Mouse (Mus musculus) intestine, postnatal 0 days (tissue): ENCODE data around the gene Qtrt1. TPM values are rescaled to one million over a fixed set of nuclear protein-coding genes. Genes with fewer than 3 reads are reported as not detected.

ENCODE experiments used
- ATAC-seq: fragments of 200-750 bp; cut with Nextera tagmentation; 2 replicates; pipeline ENCODE4 v1.8.0; 2017; ENCODE audit warnings: mild to moderate bottlenecking, moderate TSS enrichment, moderate library complexity
- H3K27ac ChIP-seq: fragments of 300-500 bp; sonication (generic); 2 replicates; pipeline ENCODE4 v1.5.1; 2014; ENCODE audit warnings: mild to moderate bottlenecking, low read depth, low read length, moderate library complexity
- H3K27me3 ChIP-seq: fragments of 300-500 bp; sonication (generic); replicated peaks from 2 replicates; pipeline ENCODE4 v1.6.1; 2014; ENCODE audit warnings: low read length, mixed read lengths; ENCODE audit not compliant: control insufficient read depth, insufficient read depth
- H3K36me3 ChIP-seq: fragments of 300-500 bp; sonication (generic); 2 replicates; pipeline ENCODE4 v1.6.1; 2014; ENCODE audit warnings: mild to moderate bottlenecking, moderate library complexity; ENCODE audit not compliant: control insufficient read depth, insufficient read depth
- H3K4me1 ChIP-seq: fragments of 300-500 bp; sonication (generic); replicated peaks from 2 replicates; pipeline ENCODE4 v1.6.1; 2014; ENCODE audit warnings: antibody characterized with exemption, low read length, mixed read lengths; ENCODE audit not compliant: control insufficient read depth, insufficient read depth
- H3K4me2 ChIP-seq: fragments of 300-500 bp; sonication (generic); replicated peaks from 2 replicates; pipeline ENCODE4 v1.6.1; 2014; ENCODE audit warnings: low read depth, mild to moderate bottlenecking, moderate library complexity
- H3K4me3 ChIP-seq: fragments of 300-500 bp; sonication (generic); 2 replicates; pipeline ENCODE4 v1.5.1; 2014; ENCODE audit warnings: low read depth, low read length
- H3K9ac ChIP-seq: fragments of 300-500 bp; sonication (generic); 2 replicates; pipeline ENCODE4 v1.6.1; 2014; ENCODE audit warnings: mild to moderate bottlenecking, low read depth, low read length
- H3K9me3 ChIP-seq: fragments of 300-500 bp; sonication (generic); 2 replicates; pipeline ENCODE4 v1.6.1; 2016; ENCODE audit warnings: mixed run types; ENCODE audit not compliant: control insufficient read depth
- CTCF ChIP-seq: sonication (generic); IDR thresholded peaks from 2 replicates; pipeline ENCODE4 v1.5.1; 2016; ENCODE audit warnings: low read depth, mild to moderate bottlenecking, control low read depth, antibody characterized with exemption, moderate library complexity
- WGBS: fragments of 180-500 bp; shearing (Covaris S2); extraction: QIAGEN DNeasy Blood & Tissue Kit; methylation state at CpG from one replicate; pipeline ENCODE4 v1.1.7; 2014; 5-methylcytosine and 5-hydroxymethylcytosine counted together
- polyA plus RNA-seq: library from polyadenylated mRNA; unstranded; fragments of >200 nt; fragmentation: Nextera tagmentation; extraction: Ambion mirVana; gene quantifications from 2 replicates; pipeline ENCODE4 v1.2.1, GENCODE M21; 2015

Gene Qtrt1
- polyA plus RNA-seq, 1 experiment from 2014 or later: 16.9 TPM

DNA sequence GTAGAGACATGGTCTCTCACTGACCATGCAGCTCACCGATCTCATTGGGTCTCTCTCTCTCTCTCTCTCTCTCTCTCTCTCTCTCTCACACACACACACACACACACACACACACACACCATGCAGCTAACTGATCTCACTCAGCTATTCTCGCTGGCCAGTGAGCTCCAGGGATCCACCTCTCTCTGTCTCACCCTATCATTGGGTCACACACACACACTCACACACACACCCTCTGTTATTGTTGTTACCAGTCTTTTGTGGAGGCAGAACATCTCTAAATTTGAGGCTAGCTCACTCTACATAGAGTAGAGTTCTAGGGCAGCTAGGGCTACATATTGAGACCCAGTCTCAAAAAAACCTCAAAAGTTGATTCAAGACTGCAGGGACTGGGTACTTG, 14.9 kb downstream of the Qtrt1 start:
- Histone ChIP-seq H3K9ac (no peak overlapping the region), H3K4me3 (peak overlapping the region; percentile 92), H3K4me2 (peak overlapping the region; percentile 75), H3K27me3 (no peaks in the 10 kb centered on the region), H3K9me3 (no peaks in the 10 kb centered on the region), H3K27ac (peak overlapping the region; percentile 15; the same call in 1 of the 2 replicates), H3K36me3 (no peaks in the 10 kb centered on the region), H3K4me1 (peaks cover 8% of the 10 kb centered on the region; the same call in 1 of the 2 replicates)
- ATAC-seq: no peak
- WGBS: 43% methylated on average over 2 of the region's 2 CpGs
- no peak for TF ChIP-seq CTCF

DNA sequence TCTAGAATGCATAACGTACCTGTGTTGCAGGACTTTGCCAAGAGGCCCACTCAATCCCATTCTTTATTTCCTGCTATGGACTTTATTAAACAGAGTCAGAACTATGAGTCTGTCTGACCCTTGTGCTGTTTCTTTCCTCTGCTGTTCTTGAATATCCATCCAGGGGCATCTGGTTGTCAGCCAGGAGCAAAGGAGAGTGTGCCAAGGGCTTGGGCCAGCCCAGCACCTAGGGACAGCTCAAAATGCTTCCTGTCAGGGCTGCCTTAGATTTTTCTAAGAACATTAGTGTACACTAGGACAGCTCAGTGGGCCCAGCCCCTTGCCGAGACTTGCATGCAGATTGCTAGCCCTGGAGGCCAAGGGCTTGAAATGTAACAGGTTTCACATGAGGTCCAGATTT, 16.1 kb downstream of the Qtrt1 start:
- Histone ChIP-seq H3K27me3 (no peaks in the 10 kb centered on the region), H3K4me3 (no peak overlapping the region), H3K4me1 (peaks cover 8% of the 10 kb centered on the region; the same call in 1 of the 2 replicates), H3K9ac (no peak overlapping the region), H3K9me3 (no peaks in the 10 kb centered on the region), H3K4me2 (no peak overlapping the region), H3K27ac (peak overlapping the region; percentile 57), H3K36me3 (peaks cover 4% of the 10 kb centered on the region; the same call in 1 of the 2 replicates)
- ATAC-seq: no peak
- 58% methylated on average over 2 of the region's 2 CpGs for WGBS
- no peak for TF ChIP-seq CTCF

GRCm38 (mm10) chr9:21428178-21428577, 16.5 kb downstream of the Qtrt1 start:
- no peak overlapping the region for H3K4me2 ChIP-seq
- H3K36me3 ChIP-seq: peaks cover 4% of the 10 kb centered on the region; the same call in 1 of the 2 replicates
- ATAC-seq: no peak
- H3K4me1 ChIP-seq: peaks cover 8% of the 10 kb centered on the region; the same call in 1 of the 2 replicates
- 72% methylated on average over 6 of the region's 6 CpGs for WGBS
- H3K27ac ChIP-seq: peak overlapping the region; percentile 57
- no peak for TF ChIP-seq CTCF
- H3K9ac ChIP-seq: no peak overlapping the region
- no peaks in the 10 kb centered on the region for H3K9me3 ChIP-seq
- no peak overlapping the region for H3K4me3 ChIP-seq
- no peaks in the 10 kb centered on the region for H3K27me3 ChIP-seq

- H3K4me3 ChIP-seq: no peak overlapping the region
- H3K9me3 ChIP-seq: no peaks in the 10 kb centered on the region
- H3K27ac ChIP-seq: no peak overlapping the region
- no peaks in the 10 kb centered on the region for H3K27me3 ChIP-seq
- no peak for TF ChIP-seq CTCF
- H3K9ac ChIP-seq: no peak overlapping the region
- H3K36me3 ChIP-seq: peaks cover 4% of the 10 kb centered on the region; the same call in 1 of the 2 replicates
- 82% methylated on average over 7 of the region's 7 CpGs for WGBS
- peaks cover 8% of the 10 kb centered on the region; the same call in 1 of the 2 replicates for H3K4me1 ChIP-seq
- no peak overlapping the region for H3K4me2 ChIP-seq
- no peak for ATAC-seq
Measured at GRCm38 (mm10) chr9:21430724-21431123, 19.1 kb downstream of the Qtrt1 start.

DNA sequence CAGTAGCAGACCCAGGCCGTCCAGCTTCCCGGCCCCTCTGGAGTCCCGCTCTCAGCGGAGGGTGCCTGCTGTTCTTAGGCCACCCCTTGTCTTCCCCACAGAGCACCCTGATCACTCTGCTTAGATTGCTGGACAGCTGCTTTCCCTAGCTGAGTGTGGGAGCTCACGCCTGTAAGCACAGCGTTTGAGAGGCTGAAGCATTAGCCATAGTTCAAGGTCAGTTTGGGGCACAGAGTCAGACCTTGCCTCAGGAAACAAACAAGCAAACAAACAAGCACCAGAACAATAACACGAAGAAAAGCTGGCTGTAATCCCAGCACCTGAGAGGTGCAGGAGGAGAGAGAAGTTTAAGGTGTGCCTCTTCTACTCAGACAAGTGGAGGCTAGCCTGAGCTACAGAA, 20.4 kb downstream of the Qtrt1 start:
- no peak for TF ChIP-seq CTCF
- Histone ChIP-seq H3K4me3 (no peak overlapping the region), H3K9me3 (no peaks in the 10 kb centered on the region), H3K36me3 (peaks cover 4% of the 10 kb centered on the region; the same call in 1 of the 2 replicates), H3K27me3 (no peaks in the 10 kb centered on the region), H3K27ac (no peak overlapping the region), H3K4me1 (no peaks in the 10 kb centered on the region), H3K4me2 (no peak overlapping the region), H3K9ac (no peak overlapping the region)
- ATAC-seq: no peak
- 78% methylated on average over 7 of the region's 7 CpGs for WGBS

DNA sequence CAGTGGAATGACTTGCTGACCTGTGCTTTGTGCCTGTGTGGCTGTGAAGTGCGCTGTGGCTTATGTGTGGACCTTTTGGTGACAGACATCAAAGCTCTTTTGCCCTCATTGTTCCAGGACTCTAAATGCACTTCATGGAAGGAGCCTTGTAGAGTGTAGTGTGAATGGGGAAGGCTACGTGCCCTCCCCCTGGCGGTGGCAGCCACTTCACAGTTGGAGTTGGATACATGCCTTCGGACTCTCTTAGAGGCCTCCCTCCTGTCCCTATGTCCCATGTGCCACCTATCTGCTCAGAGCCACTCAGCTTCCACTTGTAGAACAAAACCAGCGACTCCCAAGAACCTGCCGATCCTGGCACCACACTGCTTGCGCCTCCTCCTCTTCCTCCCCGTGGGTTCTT, 22.1 kb downstream of the Qtrt1 start:
- 92% methylated on average over 8 of the region's 8 CpGs for WGBS
- no peak overlapping the region for H3K9ac ChIP-seq
- TF ChIP-seq CTCF: no peak

DNA sequence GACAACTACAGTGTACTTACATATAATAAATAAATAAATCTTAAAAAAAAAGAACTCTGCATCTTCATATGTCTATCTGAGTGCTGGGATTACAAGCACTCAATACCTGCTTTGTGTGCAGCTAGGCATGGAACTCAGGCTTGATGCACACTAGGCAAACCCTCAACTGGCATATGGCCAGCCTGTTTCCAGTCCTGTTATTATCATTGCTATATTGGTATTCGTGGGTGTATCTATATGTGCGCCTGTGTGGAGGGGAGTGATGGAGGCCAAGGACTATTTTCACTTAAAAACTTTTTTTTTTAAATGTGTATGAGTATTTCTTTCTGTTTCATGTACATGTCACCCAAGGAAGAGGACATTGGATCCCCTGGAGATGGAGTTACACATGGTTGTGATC, 22.8 kb downstream of the Qtrt1 start:
- no peak overlapping the region for H3K4me3 ChIP-seq
- TF ChIP-seq CTCF: no peak
- H3K36me3 ChIP-seq: peaks cover 4% of the 10 kb centered on the region; the same call in 1 of the 2 replicates
- H3K27ac ChIP-seq: no peak overlapping the region
- H3K9me3 ChIP-seq: no peaks in the 10 kb centered on the region
- no peaks in the 10 kb centered on the region for H3K27me3 ChIP-seq
- no peak overlapping the region for H3K4me2 ChIP-seq
- ATAC-seq: no peak
- H3K4me1 ChIP-seq: no peaks in the 10 kb centered on the region
- H3K9ac ChIP-seq: no peak overlapping the region
- WGBS: 90% methylated on average over 2 of the region's 2 CpGs

More for the DNA sequence above, 22.1 kb downstream of the Qtrt1 start:
- Histone ChIP-seq H3K27me3 (no peaks in the 10 kb centered on the region), H3K4me2 (no peak overlapping the region), H3K27ac (no peak overlapping the region), H3K4me1 (no peaks in the 10 kb centered on the region), H3K4me3 (no peak overlapping the region), H3K36me3 (peaks cover 4% of the 10 kb centered on the region; the same call in 1 of the 2 replicates), H3K9me3 (no peaks in the 10 kb centered on the region)
- no peak for ATAC-seq
